Mouse (Mus musculus): ENCODE results near the gene Kcnn1.

DNA sequence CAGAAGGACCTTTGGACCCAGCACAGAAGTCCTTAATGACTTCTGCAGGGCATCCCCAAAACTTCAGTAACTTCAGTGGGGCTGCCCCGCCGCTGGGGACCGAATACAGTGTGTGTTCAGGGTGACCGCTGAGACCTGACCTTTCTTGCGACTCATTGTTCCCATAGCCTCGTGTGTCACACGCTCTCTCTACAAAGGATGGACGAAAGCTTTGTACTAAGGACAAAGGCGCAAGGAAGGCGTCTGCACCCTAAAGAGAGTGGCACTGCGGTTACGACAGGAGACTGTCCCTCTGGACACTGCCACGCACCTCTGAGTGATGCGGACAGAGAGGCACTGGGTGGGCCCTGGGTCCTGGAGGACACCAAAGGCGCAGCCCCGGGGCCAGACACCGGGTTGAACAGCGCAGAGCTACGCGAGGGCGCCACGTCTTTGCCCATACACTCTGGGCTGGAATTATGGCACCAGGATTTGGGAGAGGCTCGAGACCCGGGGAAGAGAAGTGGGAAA lies 1.7 kb upstream of the Kcnn1 start:
- TF ChIP-seq POLR2A (IDR thresholded peaks at IDR 0.05; ENCODE audit: borderline replicate concordance, insufficient read depth, low read length) (no peak), CTCF (IDR thresholded peaks at IDR 0.05; ENCODE audit: borderline replicate concordance, insufficient read depth, low read depth, low read length) (no peak)

Data from cerebellum, adult 2 months (tissue).